Mouse (Mus musculus) limb, embryonic 15.5 days (tissue): ENCODE data around the gene Aldh4a1. TPM values are rescaled to one million over a fixed set of nuclear protein-coding genes. Genes with fewer than 3 reads are reported as not detected.

ENCODE experiments used
- ATAC-seq: fragments of 200-750 bp; cut with Nextera tagmentation; 2 replicates; pipeline ENCODE4 v1.8.0; 2017; ENCODE audit warnings: low read depth, moderate TSS enrichment; ENCODE audit not compliant: insufficient number of reproducible peaks, low FRiP score, low TSS enrichment
- H3K27ac ChIP-seq: fragments of 300-500 bp; sonication (generic); 2 replicates; pipeline ENCODE4 v1.5.1; 2015; ENCODE audit warnings: moderate library complexity, mild to moderate bottlenecking, inconsistent platforms
- H3K27me3 ChIP-seq: fragments of 300-500 bp; sonication (generic); 2 replicates; pipeline ENCODE4 v1.6.1; 2015; ENCODE audit warnings: inconsistent platforms
- H3K36me3 ChIP-seq: fragments of 300-500 bp; sonication (generic); 2 replicates; pipeline ENCODE4 v1.6.1; 2015; ENCODE audit warnings: inconsistent platforms
- H3K4me1 ChIP-seq: fragments of 300-500 bp; sonication (generic); 2 replicates; pipeline ENCODE4 v1.6.1; 2015; ENCODE audit warnings: inconsistent platforms
- H3K4me2 ChIP-seq: fragments of 300-500 bp; sonication (generic); 2 replicates; pipeline ENCODE4 v1.6.1; 2015; ENCODE audit warnings: mild to moderate bottlenecking, inconsistent platforms
- H3K4me3 ChIP-seq: fragments of 300-500 bp; sonication (generic); 2 replicates; pipeline ENCODE4 v1.5.1; 2015; ENCODE audit warnings: mild to moderate bottlenecking, inconsistent platforms
- H3K9ac ChIP-seq: fragments of 300-500 bp; sonication (generic); 2 replicates; pipeline ENCODE4 v1.6.1; 2015; ENCODE audit warnings: inconsistent platforms
- H3K9me3 ChIP-seq: fragments of 300-500 bp; sonication (generic); 2 replicates; pipeline ENCODE4 v1.6.1; 2016; ENCODE audit warnings: inconsistent platforms
- WGBS: fragments of 180-500 bp; shearing (Covaris S2); methylation state at CpG from one replicate; pipeline ENCODE4 v1.1.7; 2015; 5-methylcytosine and 5-hydroxymethylcytosine counted together
- polyA plus RNA-seq: library from polyadenylated mRNA; unstranded; fragments of >200 nt; fragmentation: Nextera tagmentation; extraction: Ambion mirVana; gene quantifications from 2 replicates; pipeline ENCODE4 v1.2.1, GENCODE M21; 2015

The Aldh4a1 gene
- polyA plus RNA-seq, result 36.8 and 39.7 TPM in 2 replicates

- under 1% methylated on average over 35 of the region's 38 CpGs for WGBS
- Histone ChIP-seq H3K9me3 (no peaks in the 10 kb centered on the region), H3K4me1 (peaks cover 24% of the 10 kb centered on the region), H3K9ac (peak within 1 kb of the TSS; percentile 74), H3K4me3 (peak within 1 kb of the TSS; percentile 78), H3K27ac (peak within 1 kb of the TSS; percentile 91), H3K4me2 (peak within 1 kb of the TSS; percentile 92), H3K27me3 (no peaks in the 10 kb centered on the region), H3K36me3 (peaks cover 3% of the 10 kb centered on the region; the same call in 1 of the 2 replicates)
- ATAC-seq, result peak; percentile 99
Measured at GRCm38 (mm10) chr4:139622373-139623282, at the start of gene Aldh4a1. Gene Aldh4a1 (plus strand): TSS chr4:139622866.

GRCm38 (mm10) chr4:139572928-139573512, 49.6 kb upstream of the Aldh4a1 start:
- Histone ChIP-seq H3K36me3 (no peaks in the 10 kb centered on the region), H3K4me2 (no peak overlapping the region), H3K9ac (no peak overlapping the region), H3K27me3 (0 out of 2 replicates have a peak, but pooled peaks cover 5% of the 10 kb centered on the region), H3K4me1 (peaks cover 32% of the 10 kb centered on the region), H3K4me3 (no peak overlapping the region), H3K9me3 (no peaks in the 10 kb centered on the region), H3K27ac (no peak overlapping the region)
- WGBS, result 84% methylated on average over 12 of the region's 12 CpGs
- ATAC-seq, result no peak

GRCm38 (mm10) chr4:139574156-139574798, 48.4 kb upstream of the Aldh4a1 start:
- H3K4me2 ChIP-seq, result peak overlapping the region; percentile 94
- under 1% methylated on average over 49 of the region's 52 CpGs for WGBS
- H3K9ac ChIP-seq, result peak overlapping the region; percentile 83
- H3K27ac ChIP-seq, result peak overlapping the region; percentile 91
- no peaks in the 10 kb centered on the region for H3K36me3 ChIP-seq
- H3K4me3 ChIP-seq, result peak overlapping the region; percentile 85
- H3K4me1 ChIP-seq, result peaks cover 45% of the 10 kb centered on the region
- 0 out of 2 replicates have a peak, but pooled peaks cover 5% of the 10 kb centered on the region for H3K27me3 ChIP-seq
- peak; percentile 98 for ATAC-seq
- H3K9me3 ChIP-seq, result no peaks in the 10 kb centered on the region

- H3K9me3 ChIP-seq, result no peaks in the 10 kb centered on the region
- peak overlapping the region; percentile 91 for H3K27ac ChIP-seq
- H3K36me3 ChIP-seq, result no peaks in the 10 kb centered on the region
- H3K4me3 ChIP-seq, result peak overlapping the region; percentile 85
- ATAC-seq, result peak; percentile 44
- peak overlapping the region; percentile 94 for H3K4me2 ChIP-seq
- peaks cover 52% of the 10 kb centered on the region for H3K4me1 ChIP-seq
- H3K27me3 ChIP-seq, result 0 out of 2 replicates have a peak, but pooled peaks cover 5% of the 10 kb centered on the region
- under 1% methylated on average over 103 of the region's 111 CpGs for WGBS
- H3K9ac ChIP-seq, result peak overlapping the region; percentile 83
Measured at GRCm38 (mm10) chr4:139574799-139575672, 47.6 kb upstream of the Aldh4a1 start.

- Histone ChIP-seq H3K36me3 (no peaks in the 10 kb centered on the region), H3K27me3 (0 out of 2 replicates have a peak, but pooled peaks cover 5% of the 10 kb centered on the region), H3K4me2 (peak overlapping the region; percentile 94), H3K27ac (peak overlapping the region; percentile 91; the same call in 1 of the 2 replicates), H3K4me3 (peak overlapping the region; percentile 85), H3K9ac (peak overlapping the region; percentile 83), H3K9me3 (no peaks in the 10 kb centered on the region), H3K4me1 (peaks cover 58% of the 10 kb centered on the region)
- WGBS, result 6% methylated on average over 14 of the region's 14 CpGs
- no peak for ATAC-seq
Measured at GRCm38 (mm10) chr4:139575673-139576003, 47.0 kb upstream of the Aldh4a1 start.

GRCm38 (mm10) chr4:139576251-139576880, 46.3 kb upstream of the Aldh4a1 start:
- peak overlapping the region; percentile 85 for H3K4me3 ChIP-seq
- ATAC-seq, result no peak
- peak overlapping the region; percentile 94 for H3K4me2 ChIP-seq
- peak overlapping the region; percentile 26; the same call in 1 of the 2 replicates for H3K9ac ChIP-seq
- 0 out of 2 replicates have a peak, but pooled peaks cover 5% of the 10 kb centered on the region for H3K27me3 ChIP-seq
- no peaks in the 10 kb centered on the region for H3K36me3 ChIP-seq
- WGBS, result 37% methylated on average over 14 of the region's 14 CpGs
- peaks cover 66% of the 10 kb centered on the region for H3K4me1 ChIP-seq
- no peak overlapping the region for H3K27ac ChIP-seq
- no peaks in the 10 kb centered on the region for H3K9me3 ChIP-seq

GRCm38 (mm10) chr4:139577006-139577405, 45.7 kb upstream of the Aldh4a1 start:
- no peak for ATAC-seq
- Histone ChIP-seq H3K9ac (peak overlapping the region; percentile 26; the same call in 1 of the 2 replicates), H3K4me1 (peaks cover 72% of the 10 kb centered on the region), H3K27ac (no peak overlapping the region), H3K36me3 (no peaks in the 10 kb centered on the region), H3K9me3 (no peaks in the 10 kb centered on the region), H3K4me2 (peak overlapping the region; percentile 94), H3K27me3 (0 out of 2 replicates have a peak, but pooled peaks cover 5% of the 10 kb centered on the region), H3K4me3 (peak overlapping the region; percentile 85)
- WGBS, result 75% methylated on average over 7 of the region's 7 CpGs

GRCm38 (mm10) chr4:139578389-139578788, 44.3 kb upstream of the Aldh4a1 start:
- no peaks in the 10 kb centered on the region for H3K36me3 ChIP-seq
- peaks cover 86% of the 10 kb centered on the region for H3K4me1 ChIP-seq
- H3K9ac ChIP-seq, result no peak overlapping the region
- no peak overlapping the region for H3K27ac ChIP-seq
- H3K4me3 ChIP-seq, result no peak overlapping the region
- no peak for ATAC-seq
- no peaks in the 10 kb centered on the region for H3K9me3 ChIP-seq
- H3K4me2 ChIP-seq, result no peak overlapping the region
- 0 out of 2 replicates have a peak, but pooled peaks cover under 1% of the 10 kb centered on the region for H3K27me3 ChIP-seq
- WGBS, result 84% methylated on average over 8 of the region's 8 CpGs

GRCm38 (mm10) chr4:139579003-139579402, 43.7 kb upstream of the Aldh4a1 start:
- Histone ChIP-seq H3K4me2 (no peak overlapping the region), H3K27ac (no peak overlapping the region; the same call in 1 of the 2 replicates), H3K27me3 (no peaks in the 10 kb centered on the region), H3K4me1 (peaks cover 83% of the 10 kb centered on the region), H3K9ac (0 out of 2 replicates have a peak overlapping the region, but pooled peaks have one; percentile 0), H3K9me3 (no peaks in the 10 kb centered on the region), H3K36me3 (no peaks in the 10 kb centered on the region), H3K4me3 (no peak overlapping the region)
- no peak for ATAC-seq
- 53% methylated on average over 10 of the region's 10 CpGs for WGBS

- Histone ChIP-seq H3K4me2 (no peak overlapping the region), H3K9me3 (no peaks in the 10 kb centered on the region), H3K4me1 (peaks cover 85% of the 10 kb centered on the region), H3K4me3 (no peak overlapping the region), H3K27ac (peak overlapping the region; percentile 83; the same call in 1 of the 2 replicates), H3K9ac (no peak overlapping the region), H3K27me3 (no peaks in the 10 kb centered on the region), H3K36me3 (no peaks in the 10 kb centered on the region)
- 31% methylated on average over 6 of the region's 6 CpGs for WGBS
- no peak for ATAC-seq
Measured at GRCm38 (mm10) chr4:139579466-139579865, 43.2 kb upstream of the Aldh4a1 start.
